Mouse (Mus musculus) thymus, adult 2 months (tissue): ENCODE data around the gene Gapdh.

ENCODE experiments used
- CTCF ChIP-seq: fragments of 200-500 bp; IDR thresholded peaks from 2 replicates; pipeline ENCODE4 v1.5.1; 2012; ENCODE audit warnings: mild to moderate bottlenecking, control low read depth, low read length, moderate library complexity, borderline replicate concordance; ENCODE audit not compliant: control insufficient read depth, poor library complexity, insufficient read depth; ENCODE audit errors: extremely low read depth
- POLR2A ChIP-seq: fragments of 200-500 bp; IDR thresholded peaks from 2 replicates; pipeline ENCODE4 v1.6.1; 2012; ENCODE audit warnings: mild to moderate bottlenecking, low read length, control low read depth, moderate library complexity; ENCODE audit not compliant: control insufficient read depth, poor library complexity, insufficient read depth; ENCODE audit errors: extremely low read depth

- no peak for TF ChIP-seq POLR2A
- TF ChIP-seq CTCF = no peak
These were observed 23.1 kb downstream of the Gapdh start for GRCm38 (mm10) chr6:125143128-125143527.
